15 mouse cellular contexts compared by ENCODE assay signal in the genomic region with DNA sequence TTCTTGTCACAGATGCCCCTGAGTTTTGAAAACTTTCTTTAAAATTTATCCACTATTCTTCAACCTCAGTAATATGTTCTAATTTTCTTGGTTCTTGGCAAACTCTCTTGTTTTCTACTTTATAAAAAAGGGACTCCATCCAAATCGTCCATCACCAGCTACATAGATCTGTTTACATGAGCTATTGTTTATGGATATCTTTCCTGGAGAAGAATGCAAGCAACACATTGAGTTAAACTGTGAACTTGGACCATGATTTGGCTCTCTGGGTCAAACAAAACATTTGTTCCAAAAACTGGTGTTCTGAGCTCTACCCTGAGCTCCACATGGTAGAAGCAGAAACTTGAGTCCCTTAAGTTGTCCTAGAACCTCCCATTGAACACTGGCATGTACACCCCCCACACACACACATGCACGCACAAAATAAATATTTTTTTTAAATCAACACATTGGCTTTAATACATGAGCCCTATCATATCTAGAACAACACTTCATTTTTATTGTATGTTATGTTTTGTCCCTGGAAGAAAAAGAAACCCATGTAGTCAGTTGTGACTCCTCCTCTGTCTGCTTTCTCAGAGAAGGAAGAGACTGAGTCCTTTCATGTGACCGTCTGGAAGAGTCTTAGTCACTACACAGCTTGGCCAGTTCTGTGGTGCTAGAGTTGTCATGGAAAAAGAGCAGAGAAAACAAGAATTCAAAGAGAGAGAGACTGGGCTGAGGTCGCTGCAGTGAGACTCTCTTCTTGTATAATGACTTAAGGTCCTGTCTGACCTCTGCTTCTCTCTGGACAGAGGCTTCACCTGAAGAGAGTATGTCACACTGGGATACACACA.
"Had no signal": no experiment of that assay in that cellular context is flagged by ENCODE, and none has a peak within 500 bp of the region (broad histone marks: within the 10 kb centered on the region; RNA-seq: fewer than 3 reads in every experiment).

No protein-coding gene starts in this region.

- H3K4me1 ChIP-seq: limb, embryonic 10.5 days; liver, embryonic 15.5 days; midbrain, embryonic 13.5 days; neural tube, embryonic 15.5 days; stomach, embryonic 15.5 days had no signal

- H3K4me3 ChIP-seq: limb, embryonic 10.5 days; liver, embryonic 15.5 days; midbrain, embryonic 13.5 days; myocyte; neural tube, embryonic 15.5 days; stomach, embryonic 15.5 days had no signal

- H3K27ac ChIP-seq: kidney, postnatal 0 days; limb, embryonic 10.5 days; liver, embryonic 15.5 days; midbrain, embryonic 13.5 days; neural tube, embryonic 15.5 days; stomach, embryonic 15.5 days had no signal

- H3K9ac ChIP-seq: liver, embryonic 15.5 days; midbrain, embryonic 13.5 days; neural tube, embryonic 15.5 days; stomach, embryonic 15.5 days had no signal

- H3K4me2 ChIP-seq: liver, embryonic 11.5 days; liver, embryonic 15.5 days; midbrain, embryonic 13.5 days; neural tube, embryonic 15.5 days; stomach, embryonic 15.5 days had no signal

- DNase-seq: kidney, adult 8-10 months; kidney, postnatal 36 days; right cerebral cortex, adult 18-20 months; spleen, adult 18-20 months; thymus, adult 2 months; thymus, postnatal 25 days had no signal

- H3K9me3 ChIP-seq: limb, embryonic 10.5 days; liver, embryonic 15.5 days; midbrain, embryonic 13.5 days; neural tube, embryonic 15.5 days; stomach, embryonic 15.5 days had no signal

- H3K27me3 ChIP-seq: liver, embryonic 15.5 days; midbrain, embryonic 13.5 days; neural tube, embryonic 15.5 days; stomach, embryonic 15.5 days had no signal

- ATAC-seq: inflammation-experienced regulatory T-cells, adult 6 months; midbrain, embryonic 13.5 days had no signal

- H3K36me3 ChIP-seq: limb, embryonic 10.5 days; liver, embryonic 15.5 days; midbrain, embryonic 13.5 days; neural tube, embryonic 15.5 days; stomach, embryonic 15.5 days had no signal
